Mouse (Mus musculus) limb, embryonic 12.5 days (tissue): ENCODE measurements around the gene Ccnyl1. TPM values are rescaled to one million over a fixed set of nuclear protein-coding genes. Genes with fewer than 3 reads are reported as not detected.
A peak's percentile ranks its signal among the peaks of the same experiment; 100 is the strongest.

Source experiments
- ATAC-seq: fragments of 200-750 bp; cut with Nextera tagmentation; 2 replicates; pipeline ENCODE4 v1.8.0; 2017; ENCODE audit warnings: low read depth, moderate TSS enrichment; ENCODE audit not compliant: insufficient number of reproducible peaks, insufficient read depth, low FRiP score, low TSS enrichment
- H3K27ac ChIP-seq: fragments of 300-500 bp; sonication (generic); 2 replicates; pipeline ENCODE4 v1.5.1; 2016; ENCODE audit warnings: mild to moderate bottlenecking, moderate library complexity
- H3K27me3 ChIP-seq: fragments of 300-500 bp; sonication (generic); 2 replicates; pipeline ENCODE4 v1.6.1; 2016; ENCODE audit warnings: mild to moderate bottlenecking, moderate library complexity
- H3K36me3 ChIP-seq: fragments of 300-500 bp; sonication (generic); 2 replicates; pipeline ENCODE4 v1.6.1; 2016; ENCODE audit warnings: mild to moderate bottlenecking, moderate library complexity
- H3K4me1 ChIP-seq: fragments of 300-500 bp; sonication (generic); replicated peaks from 2 replicates; pipeline ENCODE4 v1.6.1; 2016
- H3K4me2 ChIP-seq: fragments of 300-500 bp; sonication (generic); 2 replicates; pipeline ENCODE4 v1.6.1; 2016; ENCODE audit warnings: mild to moderate bottlenecking, moderate library complexity
- H3K4me3 ChIP-seq: fragments of 300-500 bp; sonication (generic); replicated peaks from 2 replicates; pipeline ENCODE4 v1.5.1; 2016; ENCODE audit warnings: mild to moderate bottlenecking
- H3K9ac ChIP-seq: fragments of 300-500 bp; sonication (generic); replicated peaks from 2 replicates; pipeline ENCODE4 v1.6.1; 2016; ENCODE audit warnings: mild to moderate bottlenecking, moderate library complexity
- H3K9me3 ChIP-seq: fragments of 300-500 bp; sonication (generic); 2 replicates; pipeline ENCODE4 v1.6.1; 2016; ENCODE audit warnings: mild to moderate bottlenecking, moderate library complexity
- WGBS: fragments of 180-500 bp; shearing (Covaris S2); methylation state at CpG from one replicate; pipeline ENCODE4 v1.1.7; 2016; 5-methylcytosine and 5-hydroxymethylcytosine counted together
- polyA plus RNA-seq: library from polyadenylated mRNA; unstranded; fragments of >200 nt; fragmentation: Nextera tagmentation; extraction: Ambion mirVana; gene quantifications from 2 replicates; pipeline ENCODE4 v1.2.1, GENCODE M21; 2016

The Ccnyl1 gene
- polyA plus RNA-seq, 1 experiment from 2014 or later = 7.4 TPM

- WGBS = 54% methylated on average over 7 of the region's 7 CpGs
Measured at GRCm38 (mm10) chr1:64732637-64733200, 42.5 kb downstream of the Ccnyl1 start.

GRCm38 (mm10) chr1:64733453-64734245, 43.4 kb downstream of the Ccnyl1 start:
- peak overlapping the region; percentile 17; the same call in 1 of the 2 replicates for H3K4me2 ChIP-seq
- no peak overlapping the region for H3K27ac ChIP-seq
- 22% methylated on average over 11 of the region's 11 CpGs for WGBS
- no peaks in the 10 kb centered on the region for H3K9me3 ChIP-seq
- no peak overlapping the region for H3K9ac ChIP-seq
- H3K36me3 ChIP-seq = no peaks in the 10 kb centered on the region
- H3K4me3 ChIP-seq = 0 out of 2 replicates have a peak overlapping the region, but pooled peaks have one; percentile 6
- H3K27me3 ChIP-seq = peaks cover 71% of the 10 kb centered on the region
- H3K4me1 ChIP-seq = peaks cover 36% of the 10 kb centered on the region
- no peak for ATAC-seq

More at GRCm38 (mm10) chr1:64732637-64733200, 42.5 kb downstream of the Ccnyl1 start:
- Histone ChIP-seq H3K27ac (no peak overlapping the region), H3K4me2 (no peak overlapping the region), H3K9me3 (no peaks in the 10 kb centered on the region), H3K9ac (no peak overlapping the region), H3K4me3 (no peak overlapping the region), H3K36me3 (no peaks in the 10 kb centered on the region), H3K4me1 (peaks cover 29% of the 10 kb centered on the region), H3K27me3 (peaks cover 73% of the 10 kb centered on the region)
- ATAC-seq = no peak

GRCm38 (mm10) chr1:64734771-64735750, 44.8 kb downstream of the Ccnyl1 start:
- WGBS = 41% methylated on average over 58 of the region's 58 CpGs
- H3K27ac ChIP-seq = no peak overlapping the region
- H3K4me3 ChIP-seq = peak overlapping the region; percentile 62
- peak overlapping the region; percentile 37; the same call in 1 of the 2 replicates for H3K9ac ChIP-seq
- ATAC-seq = no peak
- peaks cover 40% of the 10 kb centered on the region for H3K4me1 ChIP-seq
- H3K27me3 ChIP-seq = peaks cover 73% of the 10 kb centered on the region
- no peaks in the 10 kb centered on the region for H3K36me3 ChIP-seq
- H3K9me3 ChIP-seq = no peaks in the 10 kb centered on the region
- peak overlapping the region; percentile 93 for H3K4me2 ChIP-seq

GRCm38 (mm10) chr1:64735781-64736680, 45.8 kb downstream of the Ccnyl1 start:
- Histone ChIP-seq H3K4me3 (peak overlapping the region; percentile 62), H3K36me3 (no peaks in the 10 kb centered on the region), H3K9ac (peak overlapping the region; percentile 65), H3K27ac (no peak overlapping the region), H3K27me3 (peaks cover 71% of the 10 kb centered on the region), H3K4me2 (peak overlapping the region; percentile 93), H3K9me3 (no peaks in the 10 kb centered on the region), H3K4me1 (peaks cover 40% of the 10 kb centered on the region)
- ATAC-seq = no peak
- 10% methylated on average over 74 of the region's 75 CpGs for WGBS

GRCm38 (mm10) chr1:64736681-64737501, 46.6 kb downstream of the Ccnyl1 start:
- ATAC-seq = no peak
- H3K36me3 ChIP-seq = no peaks in the 10 kb centered on the region
- under 1% methylated on average over 55 of the region's 56 CpGs for WGBS
- H3K9ac ChIP-seq = peak overlapping the region; percentile 65
- H3K4me2 ChIP-seq = peak overlapping the region; percentile 93
- H3K4me1 ChIP-seq = peaks cover 40% of the 10 kb centered on the region
- peaks cover 62% of the 10 kb centered on the region for H3K27me3 ChIP-seq
- no peaks in the 10 kb centered on the region for H3K9me3 ChIP-seq
- no peak overlapping the region for H3K27ac ChIP-seq
- H3K4me3 ChIP-seq = peak overlapping the region; percentile 62

- Histone ChIP-seq H3K27ac (no peak within 1 kb of the TSS), H3K4me2 (peak within 1 kb of the TSS; percentile 93), H3K4me1 (peaks cover 40% of the 10 kb centered on the region), H3K27me3 (peaks cover 55% of the 10 kb centered on the region), H3K9me3 (no peaks in the 10 kb centered on the region), H3K9ac (peak within 1 kb of the TSS; percentile 65), H3K36me3 (no peaks in the 10 kb centered on the region), H3K4me3 (peak within 1 kb of the TSS; percentile 62)
- WGBS = under 1% methylated on average over 54 of the region's 73 CpGs
- peak; percentile 95 for ATAC-seq
Measured at GRCm38 (mm10) chr1:64737502-64738179, 47.4 kb downstream of the Ccnyl1 start, which contains the start of gene Fzd5. Gene Fzd5 (minus strand): TSS chr1:64737751.

GRCm38 (mm10) chr1:64738180-64738555, 47.9 kb downstream of the Ccnyl1 start:
- peak; percentile 21; the same call in 1 of the 2 replicates for ATAC-seq
- Histone ChIP-seq H3K27me3 (peaks cover 49% of the 10 kb centered on the region), H3K27ac (no peak overlapping the region)

GRCm38 (mm10) chr1:64738661-64739082, 48.4 kb downstream of the Ccnyl1 start:
- Histone ChIP-seq H3K4me1 (peaks cover 48% of the 10 kb centered on the region), H3K4me3 (peak overlapping the region; percentile 62), H3K4me2 (peak overlapping the region; percentile 93), H3K27me3 (peaks cover 44% of the 10 kb centered on the region), H3K9me3 (no peaks in the 10 kb centered on the region), H3K27ac (no peak overlapping the region), H3K9ac (no peak overlapping the region), H3K36me3 (no peaks in the 10 kb centered on the region)
- WGBS = under 1% methylated on average over 14 of the region's 14 CpGs
- ATAC-seq = no peak

More at GRCm38 (mm10) chr1:64738180-64738555, 47.9 kb downstream of the Ccnyl1 start:
- WGBS = under 1% methylated on average over 11 of the region's 11 CpGs
- no peaks in the 10 kb centered on the region for H3K36me3 ChIP-seq
- H3K4me1 ChIP-seq = peaks cover 45% of the 10 kb centered on the region
- H3K4me2 ChIP-seq = peak overlapping the region; percentile 93
- H3K9ac ChIP-seq = no peak overlapping the region
- no peaks in the 10 kb centered on the region for H3K9me3 ChIP-seq
- peak overlapping the region; percentile 62 for H3K4me3 ChIP-seq

GRCm38 (mm10) chr1:64742741-64743408, 52.6 kb downstream of the Ccnyl1 start:
- H3K27ac ChIP-seq = no peak overlapping the region
- 75% methylated on average over 18 of the region's 18 CpGs for WGBS
- no peak overlapping the region for H3K4me3 ChIP-seq
- H3K36me3 ChIP-seq = no peaks in the 10 kb centered on the region
- peaks cover 20% of the 10 kb centered on the region for H3K4me1 ChIP-seq
- peaks cover 5% of the 10 kb centered on the region; the same call in 1 of the 2 replicates for H3K9me3 ChIP-seq
- H3K4me2 ChIP-seq = no peak overlapping the region
- H3K9ac ChIP-seq = no peak overlapping the region
- peaks cover 12% of the 10 kb centered on the region; the same call in 1 of the 2 replicates for H3K27me3 ChIP-seq
- ATAC-seq = no peak
